Mouse (Mus musculus) olfactory bulb, adult 2 months (tissue): Measurements from ENCODE around the gene Cald1.

Experiments used
- CTCF ChIP-seq: fragments of 200-500 bp; IDR thresholded peaks from 2 replicates; pipeline ENCODE4 v1.5.1; 2012; ENCODE audit warnings: low read depth, mild to moderate bottlenecking, low read length, moderate library complexity; ENCODE audit not compliant: insufficient read depth
- POLR2A ChIP-seq: fragments of 200-500 bp; IDR thresholded peaks from 2 replicates; pipeline ENCODE4 v1.6.1; 2012; ENCODE audit warnings: mild to moderate bottlenecking, low read depth, low read length, moderate library complexity; ENCODE audit not compliant: insufficient read depth

GRCm38 (mm10) chr6:34782493-34782892 lies 184.2 kb downstream of the Cald1 start:
- no peak for TF ChIP-seq CTCF
- no peak for TF ChIP-seq POLR2A
